Mouse (Mus musculus) lung, postnatal 0 days (tissue): ENCODE data around the gene Gm28729.

Experiments
- CTCF ChIP-seq: IDR thresholded peaks from 2 replicates; pipeline ENCODE4 v1.5.1; 2016; ENCODE audit warnings: antibody characterized with exemption, mild to moderate bottlenecking
- EP300 ChIP-seq: IDR thresholded peaks from 2 replicates; pipeline ENCODE4 v1.6.1; 2016; ENCODE audit warnings: antibody characterized with exemption, mild to moderate bottlenecking, control low read depth

DNA sequence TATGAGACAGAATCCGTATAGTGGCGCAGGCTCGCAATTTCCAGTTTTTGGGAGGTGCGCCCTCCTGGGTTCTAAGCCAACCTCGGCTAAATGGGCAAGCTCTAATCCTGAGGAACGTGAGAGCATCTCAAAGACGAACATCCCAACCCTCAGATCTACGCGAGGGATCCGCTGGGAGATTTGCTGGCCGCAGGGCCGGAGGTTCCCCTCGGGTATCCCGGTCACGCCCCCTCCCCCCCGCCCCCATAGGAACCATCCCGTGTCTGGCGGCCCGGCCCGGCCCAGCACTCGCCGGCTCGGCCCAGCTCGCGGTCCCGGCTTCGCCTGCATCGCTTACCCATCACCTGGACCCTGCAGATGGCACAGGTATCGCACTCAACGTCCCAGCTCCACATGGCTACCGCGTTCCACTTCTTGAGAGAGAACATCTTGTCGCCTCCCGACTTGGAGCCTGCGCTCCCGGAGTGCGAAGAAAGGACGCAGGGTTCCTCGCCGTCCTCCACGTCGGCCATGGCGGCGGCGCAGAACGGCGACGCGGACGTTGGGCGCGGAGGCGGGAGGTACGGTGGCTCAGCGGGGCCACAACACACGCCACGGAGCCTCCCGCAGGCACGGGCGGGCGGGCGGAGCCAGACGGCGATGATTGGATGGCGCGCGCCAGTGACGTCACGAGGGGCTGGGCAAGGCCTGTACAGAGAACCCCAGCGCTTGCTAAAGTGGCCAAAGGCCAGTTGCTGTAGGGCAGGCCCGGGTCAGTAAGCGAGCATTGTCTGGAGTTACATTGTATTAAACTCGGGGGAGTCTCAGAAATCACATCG, 46.8 kb downstream of the Gm28729 start, which contains the start of gene Rnf7:
- TF ChIP-seq EP300 (no peak), CTCF (no peak)
